Mouse (Mus musculus) left cerebral cortex, adult 18-20 months (tissue): ENCODE results near the gene Ppp1r9b. TPM values are rescaled to one million over a fixed set of nuclear protein-coding genes. Genes with fewer than 3 reads are reported as not detected.
"Not testable (repeated sequence)": the region's sequence is repeated elsewhere in the genome, so short reads cannot be mapped to it uniquely, and the experiment has no call there.

Experiments used
- DNase-seq, 2 experiments: peaks; one replicate each; pipeline ENCODE4 v3.0.0; 2021 to 2022; ENCODE audit warnings: low spot score in 2 of 2, mixed read lengths in 1 of 2
- long read RNA-seq, 2 experiments: library from polyadenylated mRNA; stranded (forward); transcript quantifications; one replicate each; pipeline ENCODE4 v2.0.0; 2021
- total RNA-seq, 2 experiments: library from RNA; stranded (reverse); gene quantifications; 2 replicates each; pipeline ENCODE4 v1.2.3; 2021

Ppp1r9b gene
- 100 to 1,000 TPM; 737 to 747 TPM for total RNA-seq
- long read RNA-seq, experiment 1, full-length matches to known transcripts: 134 of 233 reads
- long read RNA-seq, experiment 1, partial matches to known transcripts: 92 of 233 reads
- long read RNA-seq, experiment 1, other reads (novel, unspliced or antisense): 7 of 233 reads
- long read RNA-seq, experiment 2, full-length matches to known transcripts: 115 of 215 reads
- long read RNA-seq, experiment 2, partial matches to known transcripts: 93 of 215 reads
- long read RNA-seq, experiment 2, other reads (novel, unspliced or antisense): 7 of 215 reads

DNA sequence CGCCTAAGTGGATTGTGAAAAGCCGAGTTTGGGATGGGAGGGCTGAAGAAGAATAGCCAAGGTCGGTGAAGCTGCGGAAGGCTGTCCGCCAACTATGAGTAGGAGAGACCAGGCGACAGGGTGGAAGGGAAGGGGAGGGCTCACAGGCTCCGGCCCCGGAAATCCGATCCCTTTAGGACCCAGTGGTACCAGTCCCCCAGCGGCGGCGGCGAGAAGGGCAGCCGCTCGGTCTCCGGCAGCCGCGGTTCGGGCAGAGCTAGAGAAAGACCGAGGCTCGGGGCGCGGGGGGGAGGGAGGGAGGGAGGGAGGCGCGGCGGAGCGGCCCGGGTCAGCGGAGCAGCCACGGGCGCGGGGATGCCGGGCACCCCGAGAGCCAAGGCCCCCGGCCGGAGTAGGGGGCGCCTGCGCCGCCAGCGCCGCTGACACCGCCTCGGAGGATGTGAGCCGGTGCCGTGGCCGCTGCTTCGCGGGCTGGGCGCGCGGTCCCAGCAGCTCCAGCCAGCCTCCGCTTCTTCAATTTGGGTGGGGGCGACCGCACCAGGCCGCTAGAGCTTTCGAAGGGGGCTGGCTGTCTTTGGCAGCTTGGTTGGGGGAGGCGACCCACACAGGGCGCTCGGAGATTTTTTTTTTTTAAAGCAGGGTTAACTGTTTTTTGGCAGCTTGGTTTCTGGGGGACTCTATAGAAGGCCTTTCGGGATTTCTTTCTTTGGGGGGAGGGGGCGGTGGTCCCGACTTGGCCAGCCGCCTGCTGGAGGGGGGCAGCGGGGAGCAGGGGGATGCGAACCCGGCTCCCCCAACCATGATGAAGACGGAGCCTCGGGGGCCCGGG, at the start of gene Ppp1r9b:
Gene Ppp1r9b, plus strand, starts transcription at position 287 of the 829 bp plus-strand sequence.
- DNase-seq: peak; percentile 92 to 94

DNA sequence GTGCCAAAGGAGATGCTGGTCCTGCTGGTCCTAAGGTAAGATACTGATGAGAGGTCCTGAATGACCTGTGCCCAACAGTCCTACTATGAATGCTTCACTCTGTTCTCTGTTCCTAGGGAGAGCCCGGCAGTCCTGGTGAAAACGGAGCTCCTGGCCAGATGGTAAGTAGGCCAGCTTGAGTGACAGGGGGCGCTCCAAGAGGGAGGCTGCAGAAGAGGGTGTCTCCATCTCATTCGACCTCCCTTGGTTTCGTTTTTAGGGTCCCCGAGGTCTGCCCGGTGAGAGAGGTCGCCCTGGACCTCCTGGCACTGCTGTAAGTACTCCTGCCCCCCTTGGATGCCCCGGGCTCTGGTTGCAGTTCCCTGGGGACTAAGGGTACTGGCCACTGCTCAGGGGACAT, 49.7 kb upstream of the Ppp1r9b start:
- no peak for DNase-seq

DNA sequence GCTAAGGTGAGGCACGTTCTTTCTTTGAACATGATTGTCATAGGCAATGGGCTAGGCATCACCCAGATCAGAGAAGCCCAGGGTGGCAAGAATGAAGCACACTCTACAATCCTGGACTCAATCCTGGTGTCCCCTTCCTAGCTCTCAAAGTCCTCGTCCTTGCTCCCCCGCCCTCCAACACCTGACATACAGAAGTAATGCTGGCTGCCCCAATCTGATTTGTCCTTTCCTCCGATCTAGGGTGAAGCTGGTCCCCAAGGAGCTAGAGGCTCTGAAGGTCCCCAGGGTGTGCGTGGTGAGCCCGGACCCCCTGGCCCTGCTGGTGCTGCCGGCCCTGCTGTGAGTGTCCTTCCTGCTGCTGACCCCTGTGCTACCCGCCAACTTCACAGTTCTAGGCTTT, 49.1 kb upstream of the Ppp1r9b start:
- no peak for DNase-seq

DNA sequence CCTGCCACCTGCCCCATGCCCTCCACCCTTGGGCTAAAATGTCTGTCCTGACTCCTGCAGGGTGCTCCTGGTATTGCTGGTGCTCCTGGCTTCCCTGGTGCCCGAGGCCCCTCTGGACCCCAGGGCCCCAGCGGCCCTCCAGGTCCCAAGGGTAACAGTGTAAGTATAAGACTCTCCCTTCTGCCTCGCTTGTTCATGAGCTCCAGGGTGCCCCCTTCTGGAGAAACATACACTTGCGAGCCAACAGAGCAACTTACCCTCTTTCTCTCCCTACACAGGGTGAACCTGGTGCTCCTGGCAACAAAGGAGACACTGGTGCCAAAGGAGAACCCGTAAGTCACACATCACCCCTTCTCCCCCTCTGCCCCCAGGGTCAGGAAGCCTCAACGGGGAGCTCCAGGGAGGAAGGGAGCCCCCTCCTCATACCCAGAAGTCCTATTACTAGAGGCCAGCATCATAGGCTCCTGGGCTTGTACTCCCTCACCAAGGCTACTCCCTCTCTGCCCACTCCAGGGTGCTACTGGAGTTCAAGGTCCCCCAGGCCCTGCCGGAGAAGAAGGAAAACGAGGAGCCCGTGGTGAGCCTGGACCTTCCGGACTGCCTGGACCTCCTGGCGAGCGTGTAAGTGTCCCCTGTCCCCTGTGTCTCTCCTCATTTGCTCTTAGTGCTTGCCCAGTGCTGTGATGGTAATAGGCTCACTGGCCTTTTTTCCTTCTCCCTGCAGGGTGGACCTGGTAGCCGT, 48.4 kb upstream of the Ppp1r9b start:
- DNase-seq: peak in 1 of 2 experiments; percentile 60

DNA sequence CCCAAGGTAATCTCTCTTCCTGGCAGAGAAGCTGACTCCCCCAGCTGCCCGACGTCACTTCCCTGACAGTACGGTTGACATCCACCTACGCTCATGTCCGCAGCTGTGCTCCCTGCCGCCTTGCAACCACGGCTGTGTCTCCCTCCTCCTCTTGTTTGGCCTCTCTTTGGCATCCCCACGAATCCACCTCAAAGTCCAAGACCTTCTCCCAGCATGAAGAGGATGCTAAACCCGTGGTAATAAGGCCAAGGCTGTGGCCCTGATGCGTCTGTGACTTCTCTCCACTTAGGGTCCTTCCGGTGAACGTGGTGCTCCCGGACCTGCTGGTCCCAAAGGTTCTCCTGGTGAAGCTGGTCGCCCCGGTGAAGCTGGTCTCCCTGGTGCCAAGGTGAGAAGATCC, 47.8 kb upstream of the Ppp1r9b start:
- DNase-seq: no peak

DNA sequence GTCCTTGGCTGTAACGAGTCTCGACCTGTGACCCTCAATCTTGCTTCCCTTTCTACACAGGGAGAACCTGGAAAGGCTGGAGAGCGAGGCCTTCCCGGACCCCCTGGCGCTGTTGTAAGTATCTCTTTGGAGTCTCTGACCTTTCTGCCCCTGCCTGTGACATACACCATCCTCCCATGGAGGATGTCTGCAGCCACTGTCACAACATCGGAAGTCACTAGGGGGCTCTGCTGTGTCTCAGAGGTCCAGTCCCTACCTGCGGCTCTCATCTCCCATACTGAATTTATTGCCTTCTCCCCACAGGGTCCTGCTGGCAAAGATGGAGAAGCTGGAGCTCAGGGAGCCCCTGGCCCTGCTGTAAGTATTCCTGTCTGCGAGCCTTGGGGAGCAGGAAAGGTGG, 46.5 kb upstream of the Ppp1r9b start:
- DNase-seq: no peak

DNA sequence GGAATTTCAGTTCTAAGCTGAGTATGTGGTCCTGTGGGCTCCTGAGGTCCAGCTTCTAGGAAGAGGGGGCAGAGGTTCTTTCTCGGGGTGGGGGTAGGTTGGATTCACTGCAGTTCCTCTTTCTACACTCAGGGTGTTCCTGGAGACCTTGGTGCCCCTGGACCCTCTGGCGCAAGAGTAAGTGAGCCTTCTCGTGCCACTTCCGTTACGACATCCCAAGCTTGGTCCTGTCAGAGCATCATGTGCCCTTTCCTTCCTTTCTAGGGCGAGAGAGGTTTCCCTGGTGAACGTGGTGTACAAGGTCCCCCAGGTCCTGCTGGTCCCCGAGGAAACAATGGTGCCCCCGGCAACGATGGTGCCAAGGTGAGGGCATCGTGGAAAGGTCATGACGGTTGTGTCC, 45.6 kb upstream of the Ppp1r9b start:
- DNase-seq: no peak

DNA sequence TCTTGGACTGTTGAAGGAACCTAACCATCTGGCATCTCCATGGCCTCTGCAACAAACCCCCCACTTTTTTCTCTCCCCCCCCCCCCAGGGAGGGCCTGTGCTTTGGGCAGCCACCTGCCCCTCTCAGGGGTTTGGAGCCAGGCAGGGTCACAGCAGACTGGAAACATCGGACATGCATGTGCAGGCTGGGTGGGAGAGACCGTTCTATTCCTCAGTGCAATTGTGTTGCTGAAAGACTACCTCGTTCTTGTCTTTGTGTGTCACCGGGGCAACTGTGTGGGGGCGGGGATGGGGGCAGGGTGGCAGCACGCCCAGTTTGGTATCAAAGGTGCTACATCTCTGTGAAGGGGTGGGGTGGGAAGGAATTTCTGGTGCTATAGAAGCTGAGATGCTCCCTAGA, 38.7 kb upstream of the Ppp1r9b start:
- no peak for DNase-seq

DNA sequence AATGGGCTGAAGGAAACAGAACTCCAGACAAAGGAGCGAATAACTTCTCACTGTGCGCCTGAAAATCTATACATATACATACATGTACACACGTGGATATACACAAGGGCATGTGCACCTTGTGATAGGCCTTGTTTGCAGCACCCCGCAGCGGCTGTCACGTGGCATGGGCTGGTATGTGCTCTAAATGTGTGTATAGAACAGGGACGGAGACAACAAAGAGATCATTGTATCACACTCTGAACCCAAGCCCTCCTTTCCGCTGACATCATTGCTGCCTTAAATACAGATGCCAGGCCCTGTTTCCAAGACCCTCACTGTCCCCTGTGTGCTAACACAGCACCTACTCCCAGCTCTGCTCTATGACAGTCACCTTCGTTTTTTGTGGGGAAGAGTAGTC, 35.7 kb upstream of the Ppp1r9b start:
- DNase-seq: no peak

DNA sequence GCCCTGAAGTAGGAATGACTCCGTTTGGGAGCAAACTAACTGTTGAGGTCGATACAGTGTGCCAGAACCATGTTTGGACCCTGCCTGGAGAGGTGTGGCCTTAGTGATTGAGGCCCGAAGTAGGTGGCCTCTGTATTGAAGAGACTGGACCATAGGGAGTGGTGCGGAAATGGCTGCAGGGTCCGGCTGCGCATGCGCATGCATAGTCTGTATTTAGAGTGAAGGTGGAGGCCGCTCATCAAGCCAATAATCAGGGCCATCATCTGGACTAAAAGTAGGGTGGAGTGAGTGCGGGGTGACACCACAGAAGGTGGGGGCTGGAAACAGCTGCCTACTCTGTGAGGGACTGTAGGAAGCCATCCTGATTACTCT, 33.2 kb upstream of the Ppp1r9b start:
- DNase-seq: no peak

DNA sequence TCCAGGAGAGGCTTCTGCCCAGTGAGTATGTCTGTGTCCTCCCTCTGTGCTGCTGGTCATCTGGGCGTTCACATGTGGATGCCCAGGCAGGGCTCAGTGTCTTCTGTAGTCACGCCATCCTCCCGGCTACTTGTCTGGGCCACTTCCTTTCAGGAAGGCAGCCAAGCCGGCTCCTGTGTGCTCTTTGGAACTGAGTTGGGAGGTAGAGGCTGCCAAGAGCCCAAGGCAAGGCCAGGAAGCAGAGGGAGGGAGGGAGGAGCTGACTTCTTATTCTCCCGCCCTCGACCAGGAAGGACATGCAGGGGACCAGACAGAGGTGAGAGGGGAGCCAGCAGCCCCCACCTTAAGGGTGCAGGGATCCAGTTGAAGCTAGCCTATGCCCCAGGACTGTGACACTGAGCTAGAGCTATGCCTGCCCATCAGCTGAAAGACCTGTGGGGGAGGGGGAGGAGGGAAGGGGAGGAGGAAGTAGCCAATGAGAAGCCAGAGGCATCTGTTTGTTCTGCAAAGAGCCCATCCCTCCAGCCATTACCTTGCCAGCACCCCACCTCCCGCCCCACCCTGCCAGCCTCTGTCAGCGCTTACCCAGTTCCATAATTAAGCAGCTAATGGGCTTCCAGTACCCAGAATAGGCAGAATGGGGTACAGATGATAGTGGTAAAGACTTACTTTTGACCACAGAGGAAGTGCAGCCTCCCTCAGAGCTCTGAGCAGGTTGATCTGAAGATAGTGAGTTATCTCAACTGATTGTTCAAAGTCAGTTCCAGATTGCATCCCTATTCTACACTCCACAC, 32.6 kb upstream of the Ppp1r9b start:
- peak in 1 of 2 experiments; percentile 19 for DNase-seq

DNA sequence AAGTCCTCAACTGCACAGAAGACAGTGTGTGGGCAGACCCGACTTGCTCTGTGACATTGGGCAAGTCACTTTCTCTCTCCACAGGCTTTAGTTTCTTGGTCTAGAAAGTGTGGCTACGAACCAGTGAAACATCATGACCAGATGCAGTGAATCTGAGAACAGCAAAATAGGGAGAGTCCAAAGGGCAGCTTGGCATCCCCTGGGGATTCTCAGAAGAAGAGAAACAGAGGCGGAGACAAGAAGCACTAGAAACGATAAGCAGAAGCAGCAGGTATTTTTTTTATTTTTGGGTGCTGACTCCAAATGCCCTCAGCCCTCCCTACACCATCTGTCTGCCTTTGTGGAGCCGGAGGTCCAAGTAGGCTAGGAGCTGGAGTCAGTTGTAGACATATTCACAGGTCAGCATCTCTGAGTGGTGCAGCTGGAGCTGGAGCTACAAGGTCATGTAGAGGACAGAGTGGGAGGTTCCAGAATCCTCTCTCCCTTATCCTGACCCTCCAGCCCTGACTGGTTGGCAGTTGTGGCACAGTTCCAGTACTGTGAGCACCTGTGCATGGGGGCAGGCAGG, 28.2 kb upstream of the Ppp1r9b start:
- DNase-seq: no peak

DNA sequence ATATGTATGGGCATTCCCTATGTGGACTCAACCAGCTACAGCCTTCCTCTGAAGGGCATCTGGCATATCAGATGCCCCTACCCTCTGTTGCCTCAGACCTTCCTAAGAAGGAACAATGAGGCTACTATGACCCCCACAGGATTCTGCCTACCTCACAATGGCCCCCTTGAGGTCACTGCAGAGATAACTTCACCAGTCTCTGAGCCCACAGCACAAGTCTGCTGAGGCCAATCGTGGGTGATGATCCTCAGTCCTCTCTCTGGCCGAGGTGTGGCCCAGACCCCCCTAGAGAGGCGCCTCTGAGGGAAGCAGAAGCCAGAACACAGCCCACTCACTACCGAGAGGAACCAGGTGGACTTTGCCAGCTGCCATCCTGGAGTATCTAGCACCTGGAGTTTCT, 23.4 kb upstream of the Ppp1r9b start, which contains the start of gene Hils1:
Gene Hils1, plus strand, starts transcription at position 175 of the 400 bp plus-strand sequence.
- no peak for DNase-seq

DNA sequence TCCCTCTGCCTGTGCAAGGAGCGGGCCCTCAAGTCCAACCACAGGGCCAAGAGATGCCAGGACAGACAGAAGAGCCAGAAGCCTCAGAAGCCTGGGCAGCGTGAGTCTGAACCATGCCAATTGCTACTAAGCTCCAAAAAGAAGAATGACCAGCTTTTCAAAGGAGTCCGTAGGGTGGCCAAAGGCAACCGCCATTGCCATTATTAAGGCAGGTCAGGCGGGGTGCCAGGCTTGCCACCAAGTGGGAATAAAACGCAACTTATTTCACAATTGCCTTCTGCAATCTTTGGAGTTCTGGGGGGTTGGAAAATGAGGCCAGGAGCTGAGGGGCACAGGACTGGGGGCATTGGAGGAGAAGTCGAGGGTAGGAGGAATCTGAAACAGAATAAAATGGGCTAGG, 22.6 kb upstream of the Ppp1r9b start:
- no peak for DNase-seq

DNA sequence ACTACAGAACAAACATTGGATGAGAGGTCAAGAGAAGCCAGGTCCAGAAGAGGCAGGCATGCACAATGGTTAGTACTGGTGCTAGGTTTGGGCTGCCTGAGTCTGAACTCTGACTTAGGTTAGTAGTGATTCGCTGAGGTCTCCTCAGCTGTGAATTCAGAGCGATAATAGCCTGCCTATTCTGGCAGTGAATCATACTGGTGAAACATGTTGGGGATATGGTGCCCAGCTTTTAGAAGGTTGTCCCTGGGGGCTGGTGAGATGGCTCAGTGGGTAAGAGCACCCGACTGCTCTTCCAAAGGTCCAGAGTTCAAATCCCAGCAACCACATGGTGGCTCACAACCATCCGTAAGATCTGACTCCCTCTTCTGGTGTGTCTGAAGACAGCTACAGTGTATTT, 21.1 kb upstream of the Ppp1r9b start:
- not testable (repeated sequence) for DNase-seq

DNA sequence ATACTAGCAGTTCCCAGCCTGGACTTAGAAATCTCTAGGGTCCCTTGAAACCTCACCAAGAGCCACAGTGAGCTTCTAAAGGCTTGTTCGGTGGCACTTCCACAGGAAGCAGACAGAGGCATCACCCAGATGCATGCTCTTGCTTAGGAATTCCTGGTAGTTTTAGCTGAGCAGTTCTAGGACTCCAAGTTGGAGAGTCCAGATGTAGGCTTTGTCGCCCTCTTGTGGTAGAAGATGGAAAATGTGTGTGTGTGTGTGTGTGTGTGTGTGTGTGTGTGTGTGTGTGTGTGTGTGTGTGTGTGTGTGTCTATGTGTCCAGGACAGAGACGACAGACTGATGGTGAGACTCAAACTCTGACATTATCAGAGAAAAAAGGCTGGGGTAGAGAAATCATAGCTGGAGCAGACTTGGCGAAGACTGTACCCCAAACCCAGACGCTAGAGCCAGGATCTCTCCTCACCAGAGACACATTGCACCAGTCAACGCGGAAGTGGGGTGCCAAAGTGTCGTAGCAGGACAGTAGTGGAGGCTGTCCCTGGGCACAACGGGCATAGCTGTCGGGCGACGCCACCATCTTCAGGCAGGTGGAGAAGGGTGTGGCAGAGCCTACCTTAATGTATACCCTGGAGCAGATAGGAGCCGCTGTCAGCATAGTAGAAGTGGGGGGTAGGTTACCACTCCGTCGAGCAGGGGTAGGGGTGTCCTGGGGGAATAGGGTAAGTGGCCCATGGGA, 20.5 kb upstream of the Ppp1r9b start:
- peak; percentile 64 to 74 for DNase-seq

DNA sequence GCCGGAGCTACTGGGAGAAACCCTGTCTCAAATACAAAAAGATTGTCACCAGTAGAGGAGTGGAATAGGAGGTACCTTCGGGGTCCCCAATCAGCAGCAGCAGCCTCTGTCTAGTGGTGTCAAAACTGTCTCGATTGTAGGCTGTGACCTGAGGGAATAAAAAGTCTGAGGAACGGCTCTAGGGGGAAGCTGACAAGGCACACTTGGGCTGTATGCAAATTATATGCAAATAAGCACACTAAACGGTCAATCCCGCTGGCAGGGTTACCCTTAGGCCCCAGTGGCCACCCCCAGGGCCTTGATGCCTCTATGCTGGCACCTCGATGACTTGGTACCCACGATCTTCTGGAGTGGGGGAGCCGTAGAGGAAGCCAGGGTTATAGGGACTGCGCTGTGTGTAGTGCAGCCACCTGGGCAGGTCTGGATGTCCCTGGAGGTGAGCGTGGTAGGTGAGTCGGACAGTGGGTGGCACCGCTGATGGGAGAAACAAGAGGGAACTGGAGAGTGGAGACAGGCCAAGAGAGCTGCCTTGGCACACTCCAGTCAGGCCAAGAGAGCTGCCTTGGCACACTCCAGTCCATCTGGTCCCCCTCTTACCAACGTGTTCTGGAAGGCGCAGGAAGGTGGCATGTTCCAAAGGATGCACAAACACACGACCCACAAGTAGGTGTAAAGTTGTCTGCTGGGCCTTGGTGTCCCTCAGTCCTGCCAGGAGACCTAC, 18.8 kb upstream of the Ppp1r9b start:
- DNase-seq: no peak

DNA sequence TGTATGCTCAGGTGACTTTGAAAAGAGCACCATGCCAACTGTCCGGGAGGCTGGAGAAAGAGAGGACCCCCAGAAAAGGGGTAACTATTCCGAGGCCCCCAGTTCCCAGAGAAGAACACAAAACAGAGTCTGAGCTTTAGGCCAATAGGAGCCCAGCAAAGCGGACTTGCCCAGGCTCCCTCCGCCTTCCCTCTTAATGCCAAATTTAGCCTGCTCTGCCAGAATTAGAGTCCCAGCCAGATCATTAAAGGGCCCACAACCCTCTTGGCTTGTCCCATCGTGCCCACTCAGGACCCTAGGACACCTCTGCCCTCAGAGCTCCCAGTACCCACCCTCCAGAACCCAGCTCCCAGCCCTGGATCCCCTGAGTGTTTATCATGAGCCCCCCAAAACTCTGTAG, 17.9 kb upstream of the Ppp1r9b start:
- no peak for DNase-seq

DNA sequence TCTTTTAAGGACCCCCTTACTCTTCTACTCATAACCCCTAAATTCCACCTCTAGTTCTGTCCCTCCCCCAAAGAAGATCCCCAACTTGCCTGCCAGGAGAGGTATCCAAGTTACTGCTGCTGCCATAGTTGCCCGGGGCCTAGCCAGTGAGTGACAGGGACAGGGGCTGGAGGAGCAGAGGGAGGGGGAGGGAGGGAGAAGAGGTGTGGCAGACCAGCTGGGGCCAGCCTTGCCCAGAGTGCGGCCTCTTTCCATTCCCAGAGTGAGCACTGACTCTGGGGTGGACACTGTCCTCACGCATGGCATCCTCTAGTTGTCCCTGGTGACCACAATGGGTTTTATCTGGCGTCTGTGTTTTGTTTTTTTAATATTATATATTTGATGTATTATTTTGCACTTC, 17.5 kb upstream of the Ppp1r9b start:
- DNase-seq: no peak
